ENCODE assay signal across 17 mouse cellular contexts in genomic region chr9:72875878-72876277, GRCm38 (mm10). TPM values are rescaled to one million over a fixed set of nuclear protein-coding genes. Genes with fewer than 3 reads are reported as not detected.
A peak's percentile ranks its signal among the peaks of the same experiment; 100 is the strongest.
DNase-seq lines count a peak whose midpoint lies in the region; ATAC-seq and TF ChIP-seq lines count a peak whose summit lies in the region.
"Had no signal": no experiment of that assay in that cellular context is flagged by ENCODE, and none has a peak within 500 bp of the region (broad histone marks: within the 10 kb centered on the region; RNA-seq: fewer than 3 reads in every experiment).

No protein-coding gene starts in this region.

- POLR2A ChIA-PET in Patski (lab: Charles Lee): interaction anchor here (1.1 kb wide), 1 partner anchor 9 kb away, joined by 3 read pairs; no protein-coding TSS in a partner anchor

- ATAC-seq in hindbrain, postnatal 0 days: no peak
- no peak for ATAC-seq in midbrain, postnatal 0 days (ENCODE audit: low FRiP score)
- ATAC-seq in midbrain, embryonic 11.5 days (ENCODE audit: low FRiP score): no peak
- ATAC-seq in Patski: no peak
- ATAC-seq: forebrain, embryonic 13.5 days; midbrain, embryonic 16.5 days had no signal

- CTCF ChIA-PET in Patski (lab: Charles Lee): interaction anchor here (0.9 to 1.9 kb wide), 6 partner anchors 9 to 109 kb away, joined by 3 to 8 read pairs (median 4); no protein-coding TSS in a partner anchor

- no peaks in the 10 kb centered on the region for H3K36me3 ChIP-seq in hindbrain, postnatal 0 days (ENCODE audit: insufficient read depth, low read length)
- H3K36me3 ChIP-seq in hindbrain, embryonic 10.5 days: peaks cover 53% of the 10 kb centered on the region
- H3K36me3 ChIP-seq in midbrain, postnatal 0 days (ENCODE audit: insufficient read depth, low read length): no peaks in the 10 kb centered on the region
- H3K36me3 ChIP-seq in midbrain, embryonic 11.5 days (ENCODE audit: control insufficient read depth, insufficient read depth, low read length): no peaks in the 10 kb centered on the region
- H3K36me3 ChIP-seq: kidney, embryonic 15.5 days; limb, embryonic 12.5 days had no signal

- no peak overlapping the region for H3K4me2 ChIP-seq in hindbrain, postnatal 0 days (ENCODE audit: low read depth, low read length)
- H3K4me2 ChIP-seq in midbrain, postnatal 0 days (ENCODE audit: low read depth, low read length, poor library complexity, severe bottlenecking): no peak overlapping the region
- H3K4me2 ChIP-seq in midbrain, embryonic 11.5 days: no peak overlapping the region
- H3K4me2 ChIP-seq: forebrain, embryonic 13.5 days; kidney, embryonic 15.5 days; limb, embryonic 12.5 days had no signal

- H3K9me3 ChIP-seq in hindbrain, postnatal 0 days (ENCODE audit: low read length): no peaks in the 10 kb centered on the region
- H3K9me3 ChIP-seq in hindbrain, embryonic 10.5 days: no peaks in the 10 kb centered on the region
- no peaks in the 10 kb centered on the region for H3K9me3 ChIP-seq in midbrain, postnatal 0 days (ENCODE audit: low read length)
- H3K9me3 ChIP-seq in midbrain, embryonic 11.5 days (ENCODE audit: control insufficient read depth, low read length): no peaks in the 10 kb centered on the region
- H3K9me3 ChIP-seq: forebrain, embryonic 13.5 days; kidney, embryonic 15.5 days; limb, embryonic 12.5 days had no signal

- H3K4me1 ChIP-seq in hindbrain, postnatal 0 days (ENCODE audit: insufficient read depth, low read length): no peaks in the 10 kb centered on the region
- peaks cover 68% of the 10 kb centered on the region for H3K4me1 ChIP-seq in hindbrain, embryonic 10.5 days (replicated peaks)
- H3K4me1 ChIP-seq in midbrain, postnatal 0 days (ENCODE audit: insufficient read depth, low read length): 0 out of 2 replicates have a peak, but pooled peaks cover 3% of the 10 kb centered on the region
- H3K4me1 ChIP-seq in midbrain, embryonic 11.5 days (ENCODE audit: control insufficient read depth, insufficient read depth, low read length): peaks cover 51% of the 10 kb centered on the region

- in situ Hi-C loops in Patski (cut with MboI; ENCODE audit: low pct_unique_long_range_greater_than_20kb): no loop called here

- no peak overlapping the region for H3K9ac ChIP-seq in hindbrain, postnatal 0 days (replicated peaks; ENCODE audit: low read length)
- H3K9ac ChIP-seq in midbrain, postnatal 0 days (replicated peaks; ENCODE audit: low read length, poor library complexity, severe bottlenecking): no peak overlapping the region
- H3K9ac ChIP-seq in midbrain, embryonic 11.5 days (ENCODE audit: low read length): no peak overlapping the region
- H3K9ac ChIP-seq: forebrain, embryonic 13.5 days; kidney, embryonic 15.5 days; limb, embryonic 12.5 days had no signal

- WGBS in hindbrain, postnatal 0 days: 78% methylated on average over 2 of the region's 2 CpGs
- WGBS in hindbrain, embryonic 10.5 days: 90% methylated on average over 2 of the region's 2 CpGs
- 86% methylated on average over 2 of the region's 2 CpGs for WGBS in midbrain, postnatal 0 days
- 90% methylated on average over 2 of the region's 2 CpGs for WGBS in midbrain, embryonic 11.5 days

- H3K4me3 ChIP-seq in hindbrain, postnatal 0 days (ENCODE audit: low read length): no peak overlapping the region
- no peak overlapping the region for H3K4me3 ChIP-seq in hindbrain, embryonic 10.5 days
- no peak overlapping the region for H3K4me3 ChIP-seq in midbrain, postnatal 0 days (ENCODE audit: low read depth, low read length)
- H3K4me3 ChIP-seq in midbrain, embryonic 11.5 days (ENCODE audit: low read depth, low read length): no peak overlapping the region
- H3K4me3 ChIP-seq: forebrain, embryonic 13.5 days; kidney, embryonic 15.5 days; limb, embryonic 12.5 days had no signal

- H3K27ac ChIP-seq in hindbrain, postnatal 0 days: no peak overlapping the region
- H3K27ac ChIP-seq in hindbrain, embryonic 10.5 days: no peak overlapping the region
- no peak overlapping the region for H3K27ac ChIP-seq in midbrain, postnatal 0 days (ENCODE audit: low read depth, low read length)
- H3K27ac ChIP-seq in midbrain, embryonic 11.5 days (ENCODE audit: low read depth, low read length): no peak overlapping the region
- H3K27ac ChIP-seq: forebrain, embryonic 13.5 days; kidney, embryonic 15.5 days; limb, embryonic 12.5 days had no signal

- no peaks in the 10 kb centered on the region for H3K27me3 ChIP-seq in hindbrain, postnatal 0 days (ENCODE audit: insufficient read depth, low read length)
- H3K27me3 ChIP-seq in hindbrain, embryonic 10.5 days (ENCODE audit: insufficient read depth, poor library complexity, severe bottlenecking): no peaks in the 10 kb centered on the region
- H3K27me3 ChIP-seq in midbrain, postnatal 0 days (ENCODE audit: insufficient read depth, low read length): no peaks in the 10 kb centered on the region
- H3K27me3 ChIP-seq in midbrain, embryonic 11.5 days (ENCODE audit: control insufficient read depth, insufficient read depth, low read length): no peaks in the 10 kb centered on the region
- no peaks in the 10 kb centered on the region for H3K27me3 ChIP-seq in Patski
- H3K27me3 ChIP-seq: kidney, embryonic 15.5 days; limb, embryonic 12.5 days had no signal

- TF ChIP-seq CTCF in hindbrain, postnatal 0 days (IDR thresholded peaks at IDR 0.05; ENCODE audit: low read depth): peak; percentile 50
- peak; percentile 42 for TF ChIP-seq CTCF in midbrain, postnatal 0 days (IDR thresholded peaks at IDR 0.05)
- TF ChIP-seq CTCF in Patski (IDR thresholded peaks at IDR 0.05): peak; percentile 50

- no peak for DNase-seq in hindbrain, postnatal 0 days (ENCODE audit: low spot score)
- DNase-seq in hindbrain, embryonic 10.5 days (ENCODE audit: low spot score): no peak
- DNase-seq in midbrain, postnatal 0 days (ENCODE audit: low spot score): no peak
- no peak for DNase-seq in midbrain, embryonic 11.5 days (ENCODE audit: low spot score, missing footprints)
- DNase-seq in Patski (ENCODE audit: low read depth, low spot score): no peak
- DNase-seq in cerebellum, adult 11-12 months: no peak
- DNase-seq in cerebellum, postnatal 4 days (ENCODE audit: low spot score in 2 of 2): no peak
- DNase-seq: cerebellum, adult 8-10 months; heart, postnatal 10 days; lung, adult 2 months; right cerebral cortex, postnatal 4 days; thymus, adult 2 months had no signal

RNA-seq across cellular contexts. Expression of gene Pygo1, which starts 49.6 kb away (rescaled TPM):
- total RNA-seq in hindbrain, postnatal 0 days (2014; rRNA removed): 30.4 and 32.0 TPM in 2 replicates
- 8.5 and 9.2 TPM in 2 replicates for polyA plus RNA-seq in hindbrain, postnatal 0 days (2015; fragmentation: Nextera tagmentation; extraction: Ambion mirVana)
- 5.4 and 6.1 TPM in 2 replicates for polyA plus RNA-seq in hindbrain, embryonic 10.5 days (2016; fragmentation: Nextera tagmentation; extraction: Ambion mirVana)
- total RNA-seq in midbrain, postnatal 0 days (2014; rRNA removed): 40.1 and 45.9 TPM in 2 replicates
- 8.3 and 9.3 TPM in 2 replicates for polyA plus RNA-seq in midbrain, postnatal 0 days (2015; fragmentation: Nextera tagmentation; extraction: Ambion mirVana)
- polyA plus RNA-seq in midbrain, embryonic 11.5 days (2014; fragmentation: Nextera tagmentation; extraction: Ambion mirVana): 10.1 and 10.8 TPM in 2 replicates
- 8.4 TPM for polyA plus RNA-seq in Patski (2021)
- total RNA-seq: megakaryocyte, adult 5-6 weeks had no signal
